Mouse (Mus musculus) left cerebral cortex, adult 2 months (tissue): Measurements from ENCODE around the gene Fars2. TPM values are rescaled to one million over a fixed set of nuclear protein-coding genes. Genes with fewer than 3 reads are reported as not detected.

Experiments
- DNase-seq, 2 experiments: peaks; one replicate each; pipeline ENCODE4 v3.0.0; 2021 to 2022; ENCODE audit warnings: low spot score in 2 of 2, mixed read lengths in 1 of 2; ENCODE audit errors: extremely low spot score in 1 of 2
- H3K27ac ChIP-seq: fragments of 200-600 bp; 2 replicates; pipeline ENCODE4 v1.8.1; 2022
- H3K4me3 ChIP-seq: fragments of 200-600 bp; 2 replicates; pipeline ENCODE4 v1.8.1; 2022
- CTCF ChIP-seq: fragments of 200-600 bp; IDR thresholded peaks from 2 replicates; pipeline ENCODE4 v1.8.1; 2022; ENCODE audit warnings: antibody characterized with exemption, mild to moderate bottlenecking, moderate library complexity
- intact Hi-C: fragments of 180-260 bp; cut with DNase I; formaldehyde crosslinking; loops from one replicate; pipeline ENCODE4 v1.15.1; 2025
- total RNA-seq, 2 experiments: library from RNA; stranded (reverse); gene quantifications; 2 replicates each; pipeline ENCODE4 v1.2.3; 2021

The Fars2 gene
- total RNA-seq, 2 experiments from 2014 or later, result 34.4 to 40.7 TPM

GRCm38 (mm10) chr13:36553247-36553642 is 436.0 kb downstream of the Fars2 start:
- H3K27ac ChIP-seq, result no peak overlapping the region
- DNase-seq, result no peak
- no peak for TF ChIP-seq CTCF
- intact Hi-C loops, result no loop called here
- H3K4me3 ChIP-seq, result no peak overlapping the region

GRCm38 (mm10) chr13:36554743-36555142 is 437.5 kb downstream of the Fars2 start:
- no peak for TF ChIP-seq CTCF
- Histone ChIP-seq H3K4me3 (no peak overlapping the region), H3K27ac (no peak overlapping the region)
- intact Hi-C loops, result no loop called here
- no peak for DNase-seq

GRCm38 (mm10) chr13:36562447-36563441 is 445.5 kb downstream of the Fars2 start:
- H3K4me3 ChIP-seq, result no peak overlapping the region
- TF ChIP-seq CTCF, result no peak
- intact Hi-C loops, result no loop called here
- no peak for DNase-seq
- peak overlapping the region; percentile 36 for H3K27ac ChIP-seq

DNA sequence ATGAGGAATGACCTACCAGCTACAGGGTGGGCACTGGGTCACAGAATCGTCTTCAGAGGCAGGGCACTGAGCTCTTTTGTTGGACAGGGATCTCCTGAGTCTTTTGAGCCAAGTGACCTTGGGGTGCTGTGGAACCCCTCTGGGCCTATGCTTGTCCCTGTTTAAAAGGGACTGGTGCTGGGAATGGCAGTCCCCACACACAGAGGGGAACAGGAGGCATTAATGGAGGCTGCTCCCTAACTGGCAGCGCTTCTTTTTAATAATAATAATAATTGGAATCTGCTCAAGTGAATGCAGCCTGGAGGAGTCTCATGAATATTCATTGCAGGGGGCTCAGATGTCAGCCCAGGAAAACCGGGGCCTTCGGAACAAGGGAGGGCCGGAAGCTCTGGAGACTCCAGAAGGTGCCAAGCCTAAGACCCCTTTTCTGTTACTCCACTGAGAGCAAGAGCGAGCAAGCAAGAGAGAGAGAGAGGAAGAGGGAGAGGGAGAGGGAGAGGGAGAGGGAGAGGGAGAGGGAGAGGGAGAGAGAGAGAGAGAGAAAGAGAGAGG is 447.6 kb downstream of the Fars2 start:
- H3K27ac ChIP-seq, result no peak overlapping the region
- H3K4me3 ChIP-seq, result no peak overlapping the region
- intact Hi-C loops, result no loop called here
- no peak for TF ChIP-seq CTCF
- DNase-seq, result no peak

- Histone ChIP-seq H3K27ac (peak overlapping the region; percentile 80), H3K4me3 (no peak overlapping the region)
- peak; percentile 23 to 57 for DNase-seq
- no peak for TF ChIP-seq CTCF
- intact Hi-C loops, result loop anchor here (1.0 to 5.0 kb wide), 3 partner anchors 44 to 144 kb away; no protein-coding TSS in a partner anchor
These were observed 459.6 kb downstream of the Fars2 start for GRCm38 (mm10) chr13:36576781-36577180.

- TF ChIP-seq CTCF, result no peak
- intact Hi-C loops, result loop anchor here (2.0 to 5.0 kb wide), 3 partner anchors 46 to 149 kb away; no protein-coding TSS in a partner anchor
- DNase-seq, result no peak
- H3K27ac ChIP-seq, result peak overlapping the region; percentile 80
- peak overlapping the region; percentile 46; the same call in 1 of the 2 replicates for H3K4me3 ChIP-seq
These were observed 460.8 kb downstream of the Fars2 start for GRCm38 (mm10) chr13:36577916-36578568.

DNA sequence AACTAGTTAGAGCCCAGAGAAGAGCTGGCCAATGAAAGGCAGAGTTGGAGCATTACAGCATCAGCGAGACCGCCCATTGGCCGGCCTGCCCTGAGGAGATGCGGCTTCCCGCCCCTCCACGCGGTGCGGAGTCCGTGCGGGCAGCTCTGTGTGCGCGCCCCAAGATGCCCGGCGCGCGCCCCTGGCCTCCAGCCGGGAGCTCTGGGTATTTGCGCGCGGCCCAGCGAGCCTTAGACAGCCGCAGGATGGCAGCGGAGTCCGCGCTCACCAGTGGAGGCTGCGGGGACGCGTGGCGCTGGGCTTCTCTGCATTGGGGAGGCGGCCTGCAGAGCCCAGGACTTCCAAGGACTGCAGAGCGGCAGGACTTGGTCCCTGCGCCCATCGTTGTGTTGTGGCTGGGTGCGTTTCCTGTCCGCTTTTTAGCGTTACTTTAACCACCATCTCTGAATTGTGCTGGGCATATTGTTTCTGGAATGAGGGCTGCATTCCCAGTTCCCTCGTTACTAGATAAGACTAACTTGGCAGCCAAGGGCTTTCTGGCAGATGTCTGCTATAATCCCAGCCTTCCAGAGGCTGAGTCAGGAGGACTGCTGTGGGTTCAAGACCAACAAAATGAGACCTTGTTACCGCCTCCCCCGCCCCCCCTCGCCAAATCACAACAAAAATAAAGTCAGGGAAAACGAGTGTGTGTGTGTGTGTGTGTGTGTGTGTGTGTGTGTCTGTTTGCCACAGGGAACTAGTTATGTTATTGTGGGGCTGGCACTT is 461.5 kb downstream of the Fars2 start:
- intact Hi-C loops, result loop anchor here (2.0 to 5.0 kb wide), 3 partner anchors 46 to 148 kb away; no protein-coding TSS in a partner anchor
- peak overlapping the region; percentile 95 for H3K27ac ChIP-seq

GRCm38 (mm10) chr13:36582406-36583070 is 465.3 kb downstream of the Fars2 start:
- no peak overlapping the region for H3K27ac ChIP-seq

More for the DNA sequence above, 461.5 kb downstream of the Fars2 start:
- TF ChIP-seq CTCF, result peak; percentile 44
- peak overlapping the region; percentile 46 for H3K4me3 ChIP-seq
- peak; percentile 86 to 88 for DNase-seq

GRCm38 (mm10) chr13:36583481-36584151 is 466.4 kb downstream of the Fars2 start:
- no peak for TF ChIP-seq CTCF
- H3K4me3 ChIP-seq, result no peak overlapping the region
- H3K27ac ChIP-seq, result peak overlapping the region; percentile 11; the same call in 1 of the 2 replicates
- DNase-seq, result no peak
- intact Hi-C loops, result loop anchor here (2.0 kb wide), 1 partner anchor 215 kb away; no protein-coding TSS in a partner anchor

More at GRCm38 (mm10) chr13:36582406-36583070, 465.3 kb downstream of the Fars2 start:
- no peak; the same call in 1 of the 2 replicates for TF ChIP-seq CTCF
- no peak for DNase-seq
- intact Hi-C loops, result no loop called here
- H3K4me3 ChIP-seq, result no peak overlapping the region

DNA sequence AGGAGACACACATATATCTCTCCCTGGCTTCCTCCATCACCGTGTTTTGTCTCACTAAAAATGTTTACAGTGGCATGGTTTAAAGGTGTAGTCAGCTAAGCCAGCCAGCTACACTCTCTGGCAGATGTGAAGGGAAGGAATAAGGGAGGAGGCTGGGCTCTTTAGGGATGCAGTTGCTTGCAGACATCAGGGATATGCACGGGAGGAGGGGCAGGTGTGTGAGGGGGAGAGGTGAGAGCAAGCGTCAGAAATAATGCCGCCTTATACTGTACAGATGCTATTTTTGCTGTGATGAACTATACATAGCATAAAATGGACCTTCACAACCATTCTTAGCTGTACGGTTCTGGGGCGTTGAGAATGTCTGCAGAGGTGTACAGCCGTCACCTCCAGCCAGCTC is 467.0 kb downstream of the Fars2 start:
- no peak for TF ChIP-seq CTCF
- Histone ChIP-seq H3K4me3 (no peak overlapping the region), H3K27ac (peak overlapping the region; percentile 11; the same call in 1 of the 2 replicates)
- intact Hi-C loops, result loop anchor here (2.0 kb wide), 1 partner anchor 215 kb away; no protein-coding TSS in a partner anchor
- no peak for DNase-seq
